Mouse (Mus musculus) hindbrain, embryonic 15.5 days (tissue): ENCODE data around the gene Edar. TPM values are rescaled to one million over a fixed set of nuclear protein-coding genes. Genes with fewer than 3 reads are reported as not detected.

Experiments
- ATAC-seq: fragments of 200-750 bp; cut with Nextera tagmentation; 2 replicates; pipeline ENCODE4 v1.8.0; 2017; ENCODE audit warnings: low read depth, moderate number of reproducible peaks, moderate TSS enrichment; ENCODE audit not compliant: low FRiP score
- H3K27ac ChIP-seq: fragments of 300-500 bp; sonication (generic); replicated peaks from 2 replicates; pipeline ENCODE4 v1.5.1; 2015; ENCODE audit warnings: mild to moderate bottlenecking, inconsistent platforms
- H3K27me3 ChIP-seq: fragments of 300-500 bp; sonication (generic); 2 replicates; pipeline ENCODE4 v1.6.1; 2015; ENCODE audit warnings: control low read depth, inconsistent platforms
- H3K36me3 ChIP-seq: fragments of 300-500 bp; sonication (generic); 2 replicates; pipeline ENCODE4 v1.6.1; 2015; ENCODE audit warnings: control low read depth, inconsistent platforms
- H3K4me1 ChIP-seq: fragments of 300-500 bp; sonication (generic); replicated peaks from 2 replicates; pipeline ENCODE4 v1.6.1; 2015; ENCODE audit warnings: control low read depth, inconsistent platforms
- H3K4me2 ChIP-seq: fragments of 300-500 bp; sonication (generic); 2 replicates; pipeline ENCODE4 v1.6.1; 2015; ENCODE audit warnings: moderate library complexity, mild to moderate bottlenecking, inconsistent platforms
- H3K4me3 ChIP-seq: fragments of 300-500 bp; sonication (generic); 2 replicates; pipeline ENCODE4 v1.5.1; 2015; ENCODE audit warnings: mild to moderate bottlenecking, inconsistent platforms
- H3K9ac ChIP-seq: fragments of 300-500 bp; sonication (generic); 2 replicates; pipeline ENCODE4 v1.6.1; 2015; ENCODE audit warnings: inconsistent platforms
- H3K9me3 ChIP-seq: fragments of 300-500 bp; sonication (generic); 2 replicates; pipeline ENCODE4 v1.6.1; 2016; ENCODE audit warnings: control low read depth, inconsistent platforms
- WGBS: fragments of 180-500 bp; shearing (Covaris S2); methylation state at CpG from one replicate; pipeline ENCODE4 v1.1.7; 2015; 5-methylcytosine and 5-hydroxymethylcytosine counted together
- polyA plus RNA-seq: library from polyadenylated mRNA; unstranded; fragments of >200 nt; fragmentation: Nextera tagmentation; extraction: Ambion mirVana; gene quantifications from 2 replicates; pipeline ENCODE4 v1.2.1, GENCODE M21; 2015

Edar gene
- polyA plus RNA-seq, 1 experiment from 2014 or later: 0.05 TPM

DNA sequence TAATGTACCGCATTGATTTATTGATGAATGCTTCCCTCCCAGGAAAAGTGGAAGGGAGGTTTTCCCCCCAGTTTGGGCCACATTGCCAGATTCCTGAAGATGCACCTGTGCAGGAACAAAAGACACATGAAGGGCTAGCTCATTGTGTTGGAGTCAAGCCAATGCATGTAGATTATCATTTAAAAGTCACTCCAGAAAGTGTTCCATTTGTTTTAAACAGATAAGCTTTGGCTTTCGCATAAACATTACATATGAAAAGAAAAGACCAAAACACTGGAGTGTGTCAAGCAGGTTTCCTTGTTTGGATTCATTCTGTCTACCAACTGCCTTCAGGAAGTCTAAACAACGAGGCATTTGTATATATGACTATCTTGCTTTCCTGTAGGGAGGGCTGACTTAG is 81.0 kb downstream of the Edar start:
- no peaks in the 10 kb centered on the region for H3K4me1 ChIP-seq
- no peak overlapping the region for H3K4me3 ChIP-seq
- no peak overlapping the region for H3K9ac ChIP-seq

DNA sequence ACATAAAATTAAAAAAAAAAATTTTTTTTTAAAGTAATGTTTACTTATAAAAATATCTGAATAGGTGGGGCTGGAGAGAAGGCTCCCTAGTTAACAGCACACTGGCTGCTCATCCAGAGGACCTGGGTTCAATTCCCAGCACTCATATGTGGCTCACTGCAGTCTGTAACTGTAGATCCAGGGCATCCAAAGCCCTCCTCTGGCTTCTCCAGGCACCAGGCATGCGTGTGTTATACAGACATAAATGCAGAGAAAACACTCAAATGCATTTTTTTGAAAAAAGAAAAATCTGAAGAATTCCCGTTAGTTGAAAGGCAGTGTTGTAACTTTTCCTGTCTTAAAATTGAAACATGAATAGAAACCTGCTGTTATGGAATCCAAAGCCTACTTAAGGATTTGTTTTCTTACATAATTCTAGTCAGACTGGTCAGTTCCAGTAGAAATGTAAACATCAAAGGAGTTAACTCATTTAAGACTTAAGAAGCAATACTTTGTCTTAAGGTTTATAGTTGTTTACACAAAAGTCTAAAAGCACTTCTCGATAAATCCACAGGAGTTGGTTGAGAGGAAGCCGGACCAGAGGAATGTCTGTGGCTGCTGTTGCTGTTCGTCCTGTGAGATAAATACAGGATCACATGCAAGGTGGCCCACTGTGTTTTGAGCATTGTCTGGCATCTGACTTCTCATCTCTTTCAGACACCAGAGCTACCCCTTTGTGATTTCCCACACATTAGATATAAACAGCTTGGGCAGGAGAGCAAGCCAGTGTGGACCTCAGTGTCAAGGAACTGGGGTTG is 89.8 kb downstream of the Edar start:
- Histone ChIP-seq H3K4me2 (no peak overlapping the region), H3K9ac (no peak overlapping the region), H3K27ac (no peak overlapping the region), H3K4me1 (no peaks in the 10 kb centered on the region), H3K9me3 (no peaks in the 10 kb centered on the region), H3K36me3 (no peaks in the 10 kb centered on the region), H3K4me3 (no peak overlapping the region), H3K27me3 (no peaks in the 10 kb centered on the region)
- ATAC-seq: no peak
- 88% methylated on average over 5 of the region's 5 CpGs for WGBS

More for the DNA sequence above, 81.0 kb downstream of the Edar start:
- no peak for ATAC-seq
- no peak overlapping the region for H3K4me2 ChIP-seq
- H3K27ac ChIP-seq: no peak overlapping the region
- H3K9me3 ChIP-seq: no peaks in the 10 kb centered on the region
- no peaks in the 10 kb centered on the region for H3K36me3 ChIP-seq
- WGBS: 81% methylated on average over 3 of the region's 3 CpGs
- H3K27me3 ChIP-seq: no peaks in the 10 kb centered on the region

DNA sequence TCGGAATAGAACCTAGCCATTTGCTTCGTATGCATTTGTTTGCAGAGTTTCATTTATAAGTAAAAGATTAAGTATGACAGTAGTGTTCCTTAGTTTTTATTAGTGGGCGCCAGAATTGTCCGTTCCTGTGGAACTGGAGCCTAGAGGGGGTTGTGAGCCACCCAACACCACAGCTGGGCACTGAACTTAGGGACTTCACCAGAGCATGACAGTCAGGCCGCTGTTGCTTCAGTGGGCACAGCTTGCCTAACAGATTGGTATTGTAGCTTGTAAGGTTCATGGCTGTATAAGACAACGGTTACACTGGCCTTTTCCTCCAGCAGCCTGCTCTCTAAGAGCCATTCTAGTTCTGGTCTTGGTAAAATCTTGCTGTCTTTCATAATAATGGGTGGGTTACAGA is 114.9 kb downstream of the Edar start:
- WGBS: 89% methylated on average over 6 of the region's 6 CpGs
- H3K4me2 ChIP-seq: no peak overlapping the region

GRCm38 (mm10) chr10:58559901-58560300 is 115.6 kb downstream of the Edar start:
- H3K4me3 ChIP-seq: no peak overlapping the region
- H3K27me3 ChIP-seq: no peaks in the 10 kb centered on the region
- H3K4me1 ChIP-seq: no peaks in the 10 kb centered on the region
- H3K9ac ChIP-seq: no peak overlapping the region
- no peak overlapping the region for H3K4me2 ChIP-seq
- ATAC-seq: peak; percentile 69
- WGBS: 22% methylated on average over 3 of the region's 3 CpGs
- H3K27ac ChIP-seq: no peak overlapping the region
- no peaks in the 10 kb centered on the region for H3K9me3 ChIP-seq
- H3K36me3 ChIP-seq: no peaks in the 10 kb centered on the region

More for the DNA sequence above, 114.9 kb downstream of the Edar start:
- Histone ChIP-seq H3K27me3 (no peaks in the 10 kb centered on the region), H3K9me3 (no peaks in the 10 kb centered on the region), H3K36me3 (no peaks in the 10 kb centered on the region), H3K4me1 (no peaks in the 10 kb centered on the region), H3K9ac (no peak overlapping the region), H3K4me3 (no peak overlapping the region), H3K27ac (no peak overlapping the region)
- ATAC-seq: no peak

- 33% methylated on average over 7 of the region's 7 CpGs for WGBS
- no peaks in the 10 kb centered on the region for H3K4me1 ChIP-seq
- no peaks in the 10 kb centered on the region for H3K27me3 ChIP-seq
- H3K9me3 ChIP-seq: no peaks in the 10 kb centered on the region
- no peak for ATAC-seq
- H3K9ac ChIP-seq: no peak overlapping the region
- H3K27ac ChIP-seq: no peak overlapping the region
- no peaks in the 10 kb centered on the region for H3K36me3 ChIP-seq
- no peak overlapping the region for H3K4me3 ChIP-seq
- no peak overlapping the region for H3K4me2 ChIP-seq
These were observed 116.4 kb downstream of the Edar start for GRCm38 (mm10) chr10:58559098-58559497.

DNA sequence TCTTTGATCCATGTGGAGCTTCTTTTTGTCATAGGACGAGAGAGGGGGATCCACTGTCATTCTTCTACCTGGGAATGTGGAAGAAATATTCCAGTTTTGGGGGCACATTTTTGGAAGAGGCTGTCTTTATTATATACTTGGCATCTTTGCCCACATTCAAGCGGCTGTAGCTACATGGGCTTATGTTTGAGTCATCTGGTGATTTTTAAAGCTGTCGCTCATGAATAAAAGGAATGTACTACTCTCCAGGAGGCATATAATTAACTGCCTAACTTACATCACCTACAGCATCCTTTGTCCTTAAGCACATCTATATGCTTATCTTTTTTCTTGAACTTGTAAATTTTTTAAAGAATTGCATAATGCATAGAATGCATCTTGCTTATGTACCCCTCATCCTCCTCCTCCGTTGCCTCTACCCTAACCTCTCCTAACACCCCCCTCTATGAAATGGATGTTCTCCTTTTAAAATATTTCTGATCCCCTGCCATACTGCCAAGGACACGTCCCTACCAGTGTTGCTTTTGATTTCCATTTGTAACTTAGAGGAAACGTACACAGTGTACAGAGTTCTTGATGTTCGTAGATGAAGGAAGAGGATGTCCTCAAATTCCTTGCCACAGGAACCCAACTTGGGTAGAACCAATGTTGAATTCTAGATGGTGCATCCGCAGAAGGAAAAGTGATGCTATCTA is 120.6 kb downstream of the Edar start:
- Histone ChIP-seq H3K27me3 (no peaks in the 10 kb centered on the region), H3K4me2 (no peak overlapping the region), H3K9ac (no peak overlapping the region), H3K36me3 (no peaks in the 10 kb centered on the region), H3K9me3 (no peaks in the 10 kb centered on the region), H3K4me1 (no peaks in the 10 kb centered on the region), H3K4me3 (no peak overlapping the region), H3K27ac (no peak overlapping the region)
- WGBS: 92% methylated on average over 8 of the region's 8 CpGs
- ATAC-seq: no peak

Other genes starting within 250 kb of the Edar start
- 13.5 and 14.6 TPM in 2 replicates for gene Ranbp2, start 228.7 kb downstream of the Edar start, polyA plus RNA-seq
- 8.3 and 9.1 TPM in 2 replicates for gene Ccdc138, start 177.7 kb downstream of the Edar start, polyA plus RNA-seq
- not detected in 2 replicates for gene Gm17542, start 42.6 kb upstream of the Edar start, polyA plus RNA-seq
- gene Sh3rf3, start 137.7 kb upstream of the Edar start, polyA plus RNA-seq: 3.2 and 4.4 TPM in 2 replicates